In genomic region chr6:91533771-91534170, GRCm38 (mm10) we compare ENCODE assay signal across 14 mouse cellular contexts. TPM values are rescaled to one million over a fixed set of nuclear protein-coding genes. Genes with fewer than 3 reads are reported as not detected.
A peak's percentile ranks its signal among the peaks of the same experiment; 100 is the strongest.
DNase-seq lines count a peak whose midpoint lies in the region; ATAC-seq lines count a peak whose summit lies in the region.
"Had no signal": no experiment of that assay in that cellular context is flagged by ENCODE, and none has a peak within 500 bp of the region (broad histone marks: within the 10 kb centered on the region; RNA-seq: fewer than 3 reads in every experiment).

No protein-coding gene starts in this region.

- H3K9me3 ChIP-seq in kidney, embryonic 14.5 days (ENCODE audit: control insufficient read depth, low read length) = no peaks in the 10 kb centered on the region
- no peaks in the 10 kb centered on the region for H3K9me3 ChIP-seq in intestine, embryonic 16.5 days (ENCODE audit: control insufficient read depth, low read length)
- no peaks in the 10 kb centered on the region for H3K9me3 ChIP-seq in neural tube, embryonic 15.5 days (replicated peaks)
- H3K9me3 ChIP-seq: hindbrain, embryonic 10.5 days; liver, embryonic 12.5 days; stomach, embryonic 15.5 days had no signal

- WGBS in kidney, embryonic 14.5 days = 9% methylated on average over 2 of the region's 2 CpGs
- 10% methylated on average over 2 of the region's 2 CpGs for WGBS in intestine, embryonic 16.5 days
- WGBS in neural tube, embryonic 15.5 days = 28% methylated on average over 2 of the region's 2 CpGs

- no peak overlapping the region for H3K4me3 ChIP-seq in kidney, embryonic 14.5 days (ENCODE audit: low read length)
- H3K4me3 ChIP-seq in intestine, embryonic 16.5 days (ENCODE audit: low read length) = no peak overlapping the region
- H3K4me3 ChIP-seq in neural tube, embryonic 15.5 days (replicated peaks) = no peak overlapping the region
- H3K4me3 ChIP-seq: hindbrain, embryonic 10.5 days; liver, embryonic 12.5 days; stomach, embryonic 15.5 days had no signal

- ATAC-seq in kidney, embryonic 14.5 days (ENCODE audit: low FRiP score, low TSS enrichment) = peak; percentile 73; the same call in 1 of the 2 replicates
- ATAC-seq in intestine, embryonic 16.5 days = no peak
- peak; percentile 59; the same call in 1 of the 2 replicates for ATAC-seq in neural tube, embryonic 15.5 days (ENCODE audit: low FRiP score)
- ATAC-seq: forebrain, postnatal 0 days; liver, embryonic 12.5 days had no signal

- 0 out of 2 replicates have a peak overlapping the region, but pooled peaks have one; percentile 11 for H3K27ac ChIP-seq in kidney, embryonic 14.5 days (ENCODE audit: low read depth, low read length)
- 0 out of 2 replicates have a peak overlapping the region, but pooled peaks have one; percentile 47 for H3K27ac ChIP-seq in intestine, embryonic 16.5 days (ENCODE audit: low read length)
- no peak overlapping the region for H3K27ac ChIP-seq in neural tube, embryonic 15.5 days (replicated peaks)
- H3K27ac ChIP-seq: hindbrain, embryonic 10.5 days; liver, embryonic 12.5 days; stomach, embryonic 15.5 days had no signal

- no peak overlapping the region for H3K4me2 ChIP-seq in kidney, embryonic 14.5 days (replicated peaks; ENCODE audit: low read depth, low read length)
- H3K4me2 ChIP-seq in intestine, embryonic 16.5 days (ENCODE audit: low read depth, low read length) = no peak overlapping the region
- no peak overlapping the region for H3K4me2 ChIP-seq in neural tube, embryonic 15.5 days
- H3K4me2 ChIP-seq: liver, embryonic 12.5 days; stomach, embryonic 15.5 days had no signal

- peaks cover 3% of the 10 kb centered on the region; the same call in 1 of the 2 replicates for H3K36me3 ChIP-seq in kidney, embryonic 14.5 days (ENCODE audit: control insufficient read depth, insufficient read depth, low read length)
- no peaks in the 10 kb centered on the region for H3K36me3 ChIP-seq in intestine, embryonic 16.5 days (ENCODE audit: control insufficient read depth, insufficient read depth, low read length)
- no peaks in the 10 kb centered on the region for H3K36me3 ChIP-seq in neural tube, embryonic 15.5 days
- H3K36me3 ChIP-seq: stomach, embryonic 15.5 days had no signal

- peaks cover 15% of the 10 kb centered on the region for H3K4me1 ChIP-seq in kidney, embryonic 14.5 days (ENCODE audit: control insufficient read depth, insufficient read depth, low read length)
- H3K4me1 ChIP-seq in intestine, embryonic 16.5 days (ENCODE audit: control insufficient read depth, insufficient read depth, low read length) = peaks cover 27% of the 10 kb centered on the region
- peaks cover 12% of the 10 kb centered on the region for H3K4me1 ChIP-seq in neural tube, embryonic 15.5 days
- H3K4me1 ChIP-seq: liver, embryonic 12.5 days had no signal

- H3K9ac ChIP-seq in kidney, embryonic 14.5 days (ENCODE audit: low read depth, low read length) = no peak overlapping the region
- H3K9ac ChIP-seq in intestine, embryonic 16.5 days (ENCODE audit: low read depth, low read length) = no peak overlapping the region
- no peak overlapping the region for H3K9ac ChIP-seq in neural tube, embryonic 15.5 days (replicated peaks)
- H3K9ac ChIP-seq: forebrain, postnatal 0 days; liver, embryonic 12.5 days; stomach, embryonic 15.5 days had no signal

- no peaks in the 10 kb centered on the region for H3K27me3 ChIP-seq in kidney, embryonic 14.5 days (ENCODE audit: control insufficient read depth, insufficient read depth, low read length)
- no peaks in the 10 kb centered on the region for H3K27me3 ChIP-seq in intestine, embryonic 16.5 days (replicated peaks; ENCODE audit: control insufficient read depth, insufficient read depth, low read length)
- H3K27me3 ChIP-seq in neural tube, embryonic 15.5 days (replicated peaks) = no peaks in the 10 kb centered on the region
- H3K27me3 ChIP-seq: liver, embryonic 12.5 days; stomach, embryonic 15.5 days had no signal

- DNase-seq in kidney, adult 11 months = no peak
- peak; percentile 31 for DNase-seq in Muller cell, postnatal 12 days (ENCODE audit: inconsistent ontology term)
- DNase-seq in adrenal gland, postnatal 4 days (ENCODE audit: low spot score in 2 of 2) = no peak
- no peak for DNase-seq in ovary, postnatal 10 days (ENCODE audit: low spot score)
- DNase-seq: cerebellum, adult 8-10 months; forebrain, postnatal 0 days; lung, postnatal 4 days; right cerebral cortex, postnatal 4 days had no signal

RNA-seq across cellular contexts. Expression of gene Lsm3, which starts 18.0 kb away (rescaled TPM):
- 332 and 459 TPM in 2 replicates for polyA plus RNA-seq in kidney, embryonic 14.5 days (2014; fragmentation: Nextera tagmentation; extraction: Ambion mirVana)
- 215 and 233 TPM in 2 replicates for polyA plus RNA-seq in intestine, embryonic 16.5 days (2015; fragmentation: Nextera tagmentation; extraction: Ambion mirVana)
- 147 and 168 TPM in 2 replicates for polyA plus RNA-seq in neural tube, embryonic 15.5 days (2015; fragmentation: Nextera tagmentation; extraction: Ambion mirVana)
- total RNA-seq in adrenal gland, postnatal 4 days (2021) = 10 to 100 TPM; 58.6 to 62.8 TPM

RNA-seq across cellular contexts. Expression of gene Xpc, which starts 18.1 kb away (rescaled TPM):
- 15.8 and 25.4 TPM in 2 replicates for polyA plus RNA-seq in kidney, embryonic 14.5 days (2014; fragmentation: Nextera tagmentation; extraction: Ambion mirVana)
- polyA plus RNA-seq in intestine, embryonic 16.5 days (2015; fragmentation: Nextera tagmentation; extraction: Ambion mirVana) = 14.9 and 15.7 TPM in 2 replicates
- 16.5 and 17.4 TPM in 2 replicates for polyA plus RNA-seq in neural tube, embryonic 15.5 days (2015; fragmentation: Nextera tagmentation; extraction: Ambion mirVana)
- total RNA-seq in adrenal gland, postnatal 4 days (2021) = 10 to 100 TPM; 21.8 to 23.0 TPM
